Comparison of ENCODE assay signal across 1 mouse cellular context in genomic region chr4:129558321-129558955, GRCm38 (mm10).
TF ChIP-seq lines count a peak whose summit lies in the region.

No protein-coding gene starts in this region.

TF ChIP-seq in CH12.LX, 34 proteins besides CTCF, POLR2A, EP300 and RAD21 (continued from another document):
- TF ChIP-seq ZMIZ1 (IDR thresholded peaks at IDR 0.05; ENCODE audit: low read depth, low read length) = peak; percentile 50; the same call in 1 of the 2 replicates
- TF ChIP-seq E2F4 (IDR thresholded peaks at IDR 0.05; ENCODE audit: insufficient replicate concordance, low read depth, low read length) = 0 out of 2 replicates have a peak, but pooled peaks have one; percentile 27
- TF ChIP-seq USF1 (IDR thresholded peaks at IDR 0.05; ENCODE audit: low read depth, low read length) = no peak
- no peak for TF ChIP-seq JUN (IDR thresholded peaks at IDR 0.05; ENCODE audit: insufficient read depth, low read depth, low read length)
- peak; percentile 41; the same call in 1 of the 2 replicates for TF ChIP-seq ELF1 (IDR thresholded peaks at IDR 0.05; ENCODE audit: low read depth, low read length)
- TF ChIP-seq MAZ (IDR thresholded peaks at IDR 0.05; ENCODE audit: low read depth, low read length) = peak; percentile 74; the same call in 1 of the 2 replicates
- TF ChIP-seq MAX (IDR thresholded peaks at IDR 0.05; ENCODE audit: low read length) = 0 out of 2 replicates have a peak, but pooled peaks have one; percentile 23
- TF ChIP-seq CHD1 (IDR thresholded peaks at IDR 0.05; ENCODE audit: low read depth, low read length) = peak; percentile 75; the same call in 1 of the 2 replicates
- 0 out of 2 replicates have a peak, but pooled peaks have one; percentile 33 for TF ChIP-seq NELFE (IDR thresholded peaks at IDR 0.05; ENCODE audit: low read depth, low read length)
- peak; percentile 53; the same call in 1 of the 2 replicates for TF ChIP-seq UBTF (IDR thresholded peaks at IDR 0.05; ENCODE audit: low read depth, low read length)
- peak; percentile 41; the same call in 1 of the 2 replicates for TF ChIP-seq SIN3A (IDR thresholded peaks at IDR 0.05; ENCODE audit: low read length)
- TF ChIP-seq TCF12 (IDR thresholded peaks at IDR 0.05; ENCODE audit: low read depth, low read length) = peak; percentile 42; the same call in 1 of the 2 replicates
